Mouse (Mus musculus): ENCODE data around the gene Gatc. TPM values are rescaled to one million over a fixed set of nuclear protein-coding genes. Genes with fewer than 3 reads are reported as not detected.

Gatc gene
- polyA plus RNA-seq, 1 experiment from 2014 or later, result 43.4 TPM

Other genes with a start within 250 kb of the Gatc start
- 59.4 and 72.9 TPM in 2 replicates for gene Gm10401, start 242.9 kb downstream of the Gatc start, polyA plus RNA-seq (2014; fragmentation: Nextera tagmentation; extraction: Ambion mirVana)
- 13.8 and 14.6 TPM in 2 replicates for gene Acads, start 221.8 kb downstream of the Gatc start, polyA plus RNA-seq (2014; fragmentation: Nextera tagmentation; extraction: Ambion mirVana)
- 29.1 and 37.2 TPM in 2 replicates for gene Unc119b, start 206.2 kb downstream of the Gatc start, polyA plus RNA-seq (2014; fragmentation: Nextera tagmentation; extraction: Ambion mirVana)
- gene Mlec, start 183.0 kb downstream of the Gatc start, polyA plus RNA-seq (2014; fragmentation: Nextera tagmentation; extraction: Ambion mirVana), result 14.6 and 18.6 TPM in 2 replicates
- 6.6 and 6.9 TPM in 2 replicates for gene Cabp1, start 146.8 kb downstream of the Gatc start, polyA plus RNA-seq (2014; fragmentation: Nextera tagmentation; extraction: Ambion mirVana)
- 95.6 and 106 TPM in 2 replicates for gene Pop5, start 105.3 kb downstream of the Gatc start, polyA plus RNA-seq (2014; fragmentation: Nextera tagmentation; extraction: Ambion mirVana)
- gene Rnf10, start 68.3 kb downstream of the Gatc start, polyA plus RNA-seq (2014; fragmentation: Nextera tagmentation; extraction: Ambion mirVana), result 96.5 and 122 TPM in 2 replicates
- 49.6 and 50.0 TPM in 2 replicates for gene Coq5, start 61.5 kb downstream of the Gatc start, polyA plus RNA-seq (2014; fragmentation: Nextera tagmentation; extraction: Ambion mirVana)
- 1,201 and 1,312 TPM in 2 replicates for gene Dynll1, start 40.2 kb downstream of the Gatc start, polyA plus RNA-seq (2014; fragmentation: Nextera tagmentation; extraction: Ambion mirVana)
- 132 and 150 TPM in 2 replicates for gene Srsf9, start 14.0 kb downstream of the Gatc start, polyA plus RNA-seq (2014; fragmentation: Nextera tagmentation; extraction: Ambion mirVana)
- 48.4 and 50.1 TPM in 2 replicates for gene Triap1, start within 50 bp of the Gatc start, polyA plus RNA-seq (2014; fragmentation: Nextera tagmentation; extraction: Ambion mirVana)
- gene Cox6a1, start 7.8 kb upstream of the Gatc start, polyA plus RNA-seq (2014; fragmentation: Nextera tagmentation; extraction: Ambion mirVana), result 938 and 1,310 TPM in 2 replicates
- gene Msi1, start 88.4 kb upstream of the Gatc start, polyA plus RNA-seq (2014; fragmentation: Nextera tagmentation; extraction: Ambion mirVana), result 71.6 and 101 TPM in 2 replicates
- not detected in 2 replicates for gene Pla2g1b, start 125.1 kb upstream of the Gatc start, polyA plus RNA-seq (2014; fragmentation: Nextera tagmentation; extraction: Ambion mirVana)
- gene Sirt4, start 143.5 kb upstream of the Gatc start, polyA plus RNA-seq (2014; fragmentation: Nextera tagmentation; extraction: Ambion mirVana), result 23.8 and 25.9 TPM in 2 replicates
- 10.9 and 11.3 TPM in 2 replicates for gene Pxn, start 165.5 kb upstream of the Gatc start, polyA plus RNA-seq (2014; fragmentation: Nextera tagmentation; extraction: Ambion mirVana)
- gene Rplp0, start 218.3 kb upstream of the Gatc start, polyA plus RNA-seq (2014; fragmentation: Nextera tagmentation; extraction: Ambion mirVana), result 1,038 and 1,071 TPM in 2 replicates
- gene Gcn1l1, start 224.1 kb upstream of the Gatc start, polyA plus RNA-seq (2014; fragmentation: Nextera tagmentation; extraction: Ambion mirVana), result 40.5 and 51.2 TPM in 2 replicates

Measured in midbrain, embryonic 14.5 days (tissue).